Mouse (Mus musculus): Measurements from ENCODE around the gene Tcf7.

DNA sequence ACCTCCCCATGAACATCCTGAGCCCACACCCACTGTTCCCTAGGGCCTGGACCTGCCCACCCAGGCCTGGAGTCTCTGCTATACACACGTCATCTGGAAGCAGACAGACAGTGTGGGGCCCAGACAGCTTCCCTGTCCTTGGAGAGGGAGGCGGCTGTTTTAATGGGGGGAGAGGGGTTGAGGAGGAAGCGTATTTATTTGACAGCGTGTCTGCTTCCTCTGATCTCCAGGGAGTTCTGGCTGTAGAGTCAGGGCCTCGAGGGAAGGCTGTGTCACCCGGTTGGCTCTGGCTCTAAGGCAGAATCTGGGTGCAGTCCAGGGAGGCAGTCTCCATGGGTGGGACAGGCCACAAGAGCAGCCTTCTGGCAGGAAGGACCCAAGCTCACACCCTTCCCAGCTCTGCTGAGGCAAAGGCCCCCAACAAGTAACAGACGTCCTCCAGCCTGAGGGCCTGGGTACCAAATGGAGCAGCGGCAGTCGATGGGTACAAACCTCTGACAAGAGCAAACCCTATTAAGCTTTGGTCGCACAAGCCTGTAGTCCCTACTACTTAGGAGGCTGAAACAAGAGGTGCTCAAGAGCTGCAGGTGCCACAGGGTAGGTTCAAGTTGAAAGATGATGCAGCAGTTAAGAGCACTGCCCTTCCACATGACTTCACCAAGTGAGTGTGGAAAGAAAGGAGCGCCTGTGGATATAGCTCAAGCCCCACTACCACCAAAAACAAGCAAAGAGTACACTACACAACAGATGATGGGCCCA is 9.5 kb downstream of the Tcf7 start:
- TF ChIP-seq MAX (IDR thresholded peaks at IDR 0.05) = no peak
- no peak for TF ChIP-seq CTCF (IDR thresholded peaks at IDR 0.05; ENCODE audit: control insufficient read depth, insufficient read depth, insufficient read length)
- no peak for TF ChIP-seq USF1 (IDR thresholded peaks at IDR 0.05; ENCODE audit: low read depth)
- TF ChIP-seq FOSL1 (IDR thresholded peaks at IDR 0.05; ENCODE audit: insufficient read depth, low read length, poor library complexity, severe bottlenecking) = no peak
